Mouse (Mus musculus) spleen, adult 2 months (tissue): ENCODE measurements around the gene Odf2.

Source experiments
- CTCF ChIP-seq: fragments of 200-500 bp; IDR thresholded peaks from 2 replicates; pipeline ENCODE4 v1.5.1; 2011; ENCODE audit warnings: mild to moderate bottlenecking, inconsistent platforms; ENCODE audit not compliant: insufficient read depth, insufficient read length, insufficient replicate concordance; ENCODE audit errors: extremely low read depth
- POLR2A ChIP-seq: fragments of 200-500 bp; IDR thresholded peaks from 2 replicates; pipeline ENCODE4 v1.6.1; 2011; ENCODE audit warnings: low read depth, low read length, inconsistent platforms

DNA sequence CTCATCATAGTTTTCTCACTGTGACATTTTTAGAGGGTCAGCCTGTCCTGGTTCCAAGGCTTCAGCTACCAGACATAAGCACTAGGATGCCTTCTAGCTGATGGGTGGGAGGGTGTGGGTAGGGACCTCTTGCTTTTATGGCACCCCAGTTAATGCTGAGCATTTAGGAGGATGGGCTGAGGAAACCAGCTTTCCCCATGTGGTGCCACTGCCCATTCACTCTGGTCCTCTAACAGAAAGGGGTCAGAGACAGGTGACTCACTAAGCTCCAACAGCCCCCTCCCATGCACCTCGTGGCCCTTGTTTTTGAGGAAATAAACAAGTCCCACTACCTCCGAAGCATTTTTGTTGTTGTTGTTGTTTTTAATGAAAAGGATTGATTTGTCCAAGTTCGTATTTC lies 44.4 kb upstream of the Odf2 start:
- TF ChIP-seq CTCF (no peak), POLR2A (no peak)
